Mouse (Mus musculus) left cerebral cortex, adult 8-10 months (tissue): ENCODE data around the gene Rnf19b. TPM values are rescaled to one million over a fixed set of nuclear protein-coding genes. Genes with fewer than 3 reads are reported as not detected.

Source experiments
- DNase-seq, 2 experiments: peaks; one replicate each; pipeline ENCODE4 v3.0.0; 2022; ENCODE audit warnings: low spot score in 2 of 2
- total RNA-seq, 4 experiments: library from RNA; stranded (reverse); gene quantifications; 2 replicates each; pipeline ENCODE4 v1.2.4; 2022

The Rnf19b gene
- total RNA-seq, 4 experiments from 2014 or later, result 50.2 to 60.3 (median 52.6) TPM

DNA sequence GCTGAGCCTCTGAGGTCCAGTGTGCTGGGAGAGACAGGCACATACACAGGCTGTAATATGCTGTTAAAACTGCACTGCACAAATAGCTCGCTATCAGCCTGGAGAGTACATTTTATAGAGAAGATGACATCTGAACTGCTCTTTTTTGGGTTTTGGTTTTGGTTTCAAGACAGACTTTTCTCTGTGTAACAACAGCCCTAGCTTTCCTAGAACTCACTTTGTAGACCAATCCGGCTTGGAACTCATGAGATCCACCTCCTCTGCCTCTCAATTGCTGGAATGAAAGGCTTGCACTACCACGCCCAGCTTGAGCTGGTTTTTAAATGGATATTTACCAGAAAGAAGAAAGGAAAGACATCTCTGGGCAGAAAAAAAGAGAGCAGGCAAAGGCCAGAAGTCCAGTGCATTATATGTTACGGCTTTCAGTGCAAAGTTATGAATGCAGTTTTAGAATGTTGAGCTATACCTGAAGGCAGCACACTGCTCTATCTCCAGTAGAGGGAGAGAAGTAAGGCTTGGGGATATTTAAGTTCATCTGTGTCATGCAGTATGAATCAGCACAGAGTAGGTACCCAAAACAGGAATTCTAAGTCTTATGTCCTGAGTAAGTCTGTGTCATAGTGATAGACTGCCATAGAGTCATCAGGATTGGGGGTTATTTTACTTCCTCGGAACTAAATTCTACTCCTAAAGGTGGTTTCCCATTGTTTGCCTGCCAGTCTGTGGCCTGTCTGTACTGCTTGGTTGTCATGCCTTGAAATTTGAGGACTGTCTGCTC lies 9.8 kb downstream of the Rnf19b start:
- DNase-seq, result no peak

DNA sequence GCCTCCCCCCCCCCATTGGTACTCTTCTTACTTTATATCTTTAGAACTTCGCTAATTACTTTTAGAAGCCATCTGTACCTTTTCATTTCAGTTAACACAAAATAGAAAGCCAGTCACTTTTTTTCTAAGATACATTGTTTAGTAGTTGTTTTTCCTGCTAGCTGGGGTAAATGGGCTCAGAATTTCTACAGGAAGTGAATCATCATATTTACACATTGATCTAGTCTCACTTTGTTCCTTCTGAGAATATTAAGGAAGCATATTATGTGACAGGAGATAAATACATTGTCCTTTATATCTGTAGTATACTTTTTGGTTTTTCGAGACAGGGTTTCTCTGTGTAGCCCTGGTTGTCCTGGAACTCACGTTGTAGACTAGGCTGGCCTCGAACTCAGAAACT lies 10.8 kb downstream of the Rnf19b start:
- DNase-seq, result no peak

GRCm38 (mm10) chr4:129079126-129079525 lies 21.1 kb downstream of the Rnf19b start:
- no peak for DNase-seq

DNA sequence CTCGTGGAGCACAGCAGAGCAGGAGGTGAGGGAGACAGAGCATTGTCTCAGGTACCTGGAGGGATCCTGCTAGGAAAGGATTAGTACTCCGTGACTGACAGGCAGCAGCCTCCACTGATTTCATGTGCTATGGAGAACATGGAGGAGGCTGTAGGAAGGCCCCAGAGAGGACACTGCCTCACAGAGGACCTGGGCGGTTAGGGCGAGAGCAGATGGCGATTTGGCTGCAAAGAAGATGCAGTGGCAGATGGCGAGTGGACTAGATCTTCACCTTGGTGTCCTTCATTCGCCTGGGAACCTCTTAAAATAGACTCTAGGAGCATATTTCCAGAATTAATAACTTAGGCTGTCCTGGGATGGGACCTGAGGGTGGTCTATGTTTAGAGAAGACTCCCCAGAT lies 23.0 kb downstream of the Rnf19b start:
- no peak for DNase-seq

DNA sequence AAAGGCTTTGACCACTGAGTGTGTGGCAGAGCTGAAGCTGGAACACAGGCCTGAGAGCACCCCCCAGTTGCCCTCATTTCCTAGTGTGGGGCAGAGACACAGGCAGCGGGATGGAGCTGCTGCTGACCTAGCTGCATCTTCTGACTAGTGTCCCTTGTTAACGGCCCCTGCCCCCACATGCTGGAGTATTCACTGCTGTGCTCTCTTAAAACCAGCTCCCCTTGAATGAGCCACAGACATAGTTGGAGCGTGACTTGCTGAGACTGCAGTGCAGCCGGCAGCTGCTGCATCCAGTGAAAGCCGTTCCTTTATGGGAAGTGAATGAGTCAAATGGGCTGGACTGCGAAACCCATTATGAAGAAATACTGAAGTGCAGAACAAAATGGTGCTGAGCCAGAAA lies 23.4 kb downstream of the Rnf19b start:
- peak in 1 of 2 experiments; percentile 36 for DNase-seq

DNA sequence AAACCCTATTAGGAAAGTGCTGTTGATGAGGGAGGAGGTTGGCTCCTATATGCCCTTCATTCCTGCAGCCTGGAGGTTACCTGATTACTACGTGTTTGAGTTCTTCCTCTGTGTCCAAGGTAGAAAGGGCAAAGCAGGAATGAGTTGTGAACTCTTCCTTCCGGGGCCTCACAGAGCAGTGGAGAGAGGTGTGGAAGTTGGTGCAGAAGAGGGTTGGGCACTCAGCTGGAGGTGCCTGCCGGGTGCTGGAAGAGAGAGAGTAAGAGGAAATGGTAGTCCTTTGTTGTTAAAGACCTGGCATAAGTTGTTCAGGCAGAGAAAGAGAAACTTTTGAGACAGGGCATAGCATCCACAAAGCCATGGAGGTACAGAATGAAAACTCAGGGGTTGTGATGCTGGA lies 23.9 kb downstream of the Rnf19b start:
- no peak for DNase-seq

DNA sequence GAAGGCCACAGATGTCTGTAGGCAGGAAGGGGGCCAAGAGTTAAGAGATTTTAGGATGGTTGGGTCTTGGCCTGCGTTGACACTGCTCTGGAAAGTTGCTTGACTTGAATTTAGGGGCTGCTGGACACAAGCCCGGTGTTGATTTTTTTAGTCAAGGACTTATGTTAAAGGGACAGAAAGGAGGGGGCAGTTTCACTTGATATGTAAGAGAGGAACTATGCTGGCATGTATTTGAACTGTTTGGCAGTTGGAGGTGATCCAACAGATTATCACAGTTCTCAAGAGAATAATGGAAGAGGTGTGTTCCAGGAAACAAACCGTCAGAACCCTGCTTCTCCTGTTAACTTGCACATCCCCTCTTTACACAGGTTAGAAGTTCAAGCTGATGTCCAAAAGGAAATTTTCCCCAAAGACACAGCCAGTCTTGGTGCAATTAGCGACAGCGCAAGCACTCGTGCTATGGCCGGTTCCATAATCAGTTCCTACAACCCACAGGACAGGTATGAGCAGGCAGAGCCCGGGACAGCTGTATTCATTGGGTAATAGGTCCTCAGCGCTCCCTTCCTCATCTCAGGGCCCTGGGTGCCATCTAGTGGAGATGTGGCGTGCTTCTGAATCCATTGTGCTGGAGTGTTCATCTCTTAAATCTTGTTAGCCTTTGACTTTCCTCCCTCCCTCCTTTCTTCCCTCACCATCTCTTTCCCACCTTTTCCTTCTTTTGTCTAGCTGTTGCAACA lies 24.5 kb downstream of the Rnf19b start:
- peak; percentile 33 to 41 for DNase-seq

GRCm38 (mm10) chr4:129084896-129085295 lies 26.8 kb downstream of the Rnf19b start:
- no peak for DNase-seq

DNA sequence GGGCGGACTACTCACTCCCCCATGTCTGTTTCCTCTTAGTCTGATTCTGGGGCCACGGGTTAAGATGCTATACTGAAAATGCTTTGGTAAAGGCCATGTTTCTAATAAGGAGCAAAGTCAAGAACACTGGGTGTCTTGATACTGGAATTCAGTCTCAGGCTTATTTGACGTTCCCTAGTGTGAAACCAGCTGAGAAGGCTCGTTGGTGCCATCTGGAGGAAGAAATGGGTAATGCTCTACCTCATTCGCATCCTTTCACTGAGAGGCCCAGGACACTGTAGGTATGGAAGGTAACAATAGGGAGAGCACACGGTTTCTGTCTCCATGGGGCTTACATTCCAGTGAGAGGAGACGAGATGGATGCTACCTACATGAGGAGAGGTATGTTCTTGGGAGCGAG lies 28.0 kb downstream of the Rnf19b start:
- DNase-seq, result peak in 1 of 2 experiments; percentile 59

DNA sequence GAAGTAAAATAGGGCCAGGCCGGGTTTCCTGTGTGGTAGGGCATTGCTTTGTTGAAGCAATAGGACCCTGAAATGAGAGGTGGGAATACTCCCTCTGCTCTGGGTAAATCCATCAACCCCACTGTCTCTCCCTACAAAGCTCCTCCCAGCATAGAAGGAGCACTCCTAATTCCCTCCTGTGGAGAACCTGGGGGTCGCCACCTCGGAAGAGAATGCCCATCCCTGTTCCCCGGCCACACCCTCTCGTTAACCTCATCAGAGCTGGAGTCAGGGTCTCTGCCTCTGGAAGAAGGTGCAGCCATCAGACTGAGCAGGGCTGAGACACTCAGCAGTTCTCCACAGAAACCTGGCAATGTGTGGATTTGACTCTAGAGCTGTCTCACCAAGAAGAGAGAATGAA lies 29.8 kb downstream of the Rnf19b start:
- no peak for DNase-seq

- DNase-seq, result no peak
Measured at GRCm38 (mm10) chr4:129095276-129095675, 37.2 kb downstream of the Rnf19b start.

DNA sequence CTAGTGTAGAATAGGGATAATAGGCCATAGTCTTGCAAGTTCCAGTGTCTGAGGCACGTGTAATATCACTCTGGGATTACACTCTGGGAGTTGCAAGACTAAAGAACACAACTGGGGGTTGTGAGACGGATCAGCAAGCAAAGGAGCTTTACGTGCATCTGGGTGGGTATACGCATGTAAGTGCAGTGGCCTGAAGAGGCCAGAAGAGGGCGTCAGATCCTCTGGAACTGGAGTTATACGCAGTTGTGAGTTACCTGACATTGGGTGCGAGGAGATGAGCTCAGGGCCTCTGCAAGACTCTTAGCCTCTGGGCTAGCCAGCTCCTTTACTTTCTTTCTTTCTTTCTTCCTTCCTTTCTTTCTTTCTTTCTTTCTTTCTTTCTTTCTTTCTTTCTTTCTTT lies 38.9 kb downstream of the Rnf19b start:
- no peak for DNase-seq

DNA sequence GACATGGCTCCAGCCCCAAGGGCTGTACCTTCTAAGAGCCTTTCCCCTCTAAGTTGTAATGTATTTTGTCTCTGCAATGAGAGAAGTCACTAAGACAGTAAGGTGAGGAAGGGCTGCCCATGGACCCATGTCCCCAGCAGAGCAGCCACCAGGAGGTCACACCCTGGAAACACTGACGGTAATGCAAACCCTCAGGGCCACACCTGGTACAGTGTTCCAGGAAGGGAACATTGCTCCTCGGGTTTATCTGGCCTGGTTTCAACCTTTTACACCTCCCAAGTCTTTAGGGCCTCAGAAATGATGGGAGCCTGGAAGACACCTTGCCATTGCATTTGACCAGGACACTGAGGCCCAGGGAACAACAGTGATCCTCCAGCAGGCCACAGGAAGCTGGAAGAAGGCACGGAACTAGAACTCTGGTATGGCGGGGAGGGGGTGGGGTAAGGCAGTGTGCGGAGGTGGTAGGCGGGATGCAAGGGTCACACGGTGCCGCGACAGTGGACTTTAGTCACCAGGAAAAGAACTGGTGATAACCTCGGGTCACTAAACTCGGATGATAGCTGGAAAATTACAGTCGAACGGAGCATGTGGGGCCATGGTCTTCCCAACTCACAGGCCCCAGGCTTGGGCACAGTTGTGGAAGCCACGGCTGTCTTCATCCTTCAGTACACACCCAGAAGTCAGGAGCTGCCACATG lies 44.2 kb downstream of the Rnf19b start:
- no peak for DNase-seq

GRCm38 (mm10) chr4:129105356-129105755 lies 47.3 kb downstream of the Rnf19b start, which contains the start of gene Tmem54:
Tmem54 (plus strand) TSS chr4:129105548.
- DNase-seq, result no peak

DNA sequence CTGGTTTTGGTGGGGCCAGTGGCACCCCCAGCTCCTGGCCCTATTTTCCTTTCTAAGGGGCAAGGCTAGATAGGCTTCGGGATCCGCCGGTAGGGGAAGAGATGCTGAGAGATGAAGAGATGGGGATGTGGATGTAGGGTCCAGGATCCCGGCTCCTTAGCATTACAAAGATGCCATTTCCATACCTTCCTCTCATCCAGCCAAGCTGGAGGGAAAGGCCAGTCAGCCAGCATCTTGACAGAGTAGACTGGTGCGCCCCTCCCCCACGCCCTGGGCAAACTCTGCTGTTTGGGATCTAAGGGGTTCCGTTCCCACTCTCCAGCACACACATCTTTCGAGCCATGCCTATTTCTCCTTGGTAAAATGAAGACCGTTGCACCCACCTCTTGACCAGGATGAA lies 48.0 kb downstream of the Rnf19b start:
- DNase-seq, result no peak

DNA sequence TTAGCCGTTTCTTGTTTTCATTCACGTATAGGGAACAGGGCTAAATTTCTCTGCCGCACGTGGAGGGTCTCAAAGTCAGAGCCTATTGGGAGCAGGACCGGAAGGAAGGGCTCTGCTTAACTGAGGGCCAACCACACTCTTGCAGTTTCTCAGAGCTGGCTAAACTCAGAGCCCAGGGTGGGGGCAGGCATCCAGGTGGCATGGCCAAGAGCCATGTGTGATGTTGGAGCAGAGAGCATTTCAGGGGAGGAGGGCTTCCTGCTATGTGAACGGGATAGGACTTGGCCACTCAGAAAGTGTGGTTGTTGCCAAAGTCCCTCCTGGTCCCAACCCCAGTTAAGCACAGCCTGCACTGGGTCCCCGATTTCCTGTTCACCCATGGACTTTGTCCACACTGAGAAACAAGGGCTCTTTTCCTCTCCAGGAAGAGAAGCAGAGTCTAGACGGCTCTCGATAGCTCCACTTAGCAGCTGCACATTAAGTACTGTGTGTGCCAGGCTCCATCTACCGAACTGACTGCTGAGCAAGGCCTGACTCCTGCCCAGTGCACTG lies 49.4 kb downstream of the Rnf19b start:
- no peak for DNase-seq

DNA sequence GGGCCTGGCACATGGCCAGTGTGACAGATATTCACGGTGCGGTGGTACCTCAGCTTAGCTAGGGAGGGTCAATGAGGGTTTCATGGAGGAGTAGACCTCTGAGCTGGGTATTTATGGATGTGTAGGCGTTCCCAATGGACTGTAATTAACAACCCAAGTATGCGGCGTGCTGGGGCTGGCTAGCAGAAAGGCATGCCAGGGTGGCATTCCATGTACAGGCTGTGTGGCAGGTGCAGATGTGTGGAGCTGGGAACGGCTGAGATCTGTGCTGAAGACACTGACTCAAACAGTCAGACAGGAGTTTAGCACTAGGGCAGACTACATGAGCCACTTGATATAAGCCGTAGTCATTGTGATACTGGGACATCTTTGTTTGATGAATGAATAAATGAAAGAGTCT lies 50.6 kb downstream of the Rnf19b start:
- no peak for DNase-seq

DNA sequence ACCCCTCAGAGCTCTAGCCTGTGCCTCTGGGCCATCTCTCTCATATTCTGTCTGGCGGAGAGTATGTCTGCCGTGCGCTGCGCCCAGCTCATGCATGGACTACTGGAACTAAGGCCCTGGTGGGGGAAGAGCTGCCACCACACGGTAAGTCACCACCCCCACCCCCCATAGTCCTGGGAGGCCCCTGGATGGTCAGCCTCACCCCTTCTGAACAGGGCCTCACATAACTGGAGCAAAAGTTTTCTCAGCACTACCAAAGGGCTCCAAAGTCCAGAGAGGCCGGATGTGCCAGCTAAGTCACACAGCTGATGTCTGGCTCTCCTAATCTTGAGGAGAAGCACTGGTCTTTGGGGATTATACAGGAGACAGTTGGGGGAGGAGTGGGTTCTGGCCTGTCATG lies 52.7 kb downstream of the Rnf19b start:
- DNase-seq, result no peak

DNA sequence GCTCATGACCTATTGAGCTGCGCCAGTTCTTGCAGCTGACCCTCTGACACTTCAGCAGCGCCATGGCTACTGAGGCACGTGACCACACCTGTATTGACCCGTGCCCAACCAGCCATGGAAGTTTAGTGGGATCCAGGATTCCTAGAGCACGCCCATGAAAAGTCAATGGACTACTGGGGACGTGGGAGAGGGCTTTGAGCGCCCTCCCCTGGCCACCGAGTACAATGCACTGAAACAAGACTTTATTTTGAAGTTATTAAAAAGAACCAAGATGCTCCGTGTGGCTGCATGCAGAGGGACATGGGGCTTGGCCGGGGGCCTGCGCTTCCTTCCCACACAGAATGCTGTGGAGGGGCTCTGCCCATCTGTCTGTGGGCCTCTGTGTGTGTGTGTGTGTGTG lies 53.3 kb downstream of the Rnf19b start:
- DNase-seq, result no peak

DNA sequence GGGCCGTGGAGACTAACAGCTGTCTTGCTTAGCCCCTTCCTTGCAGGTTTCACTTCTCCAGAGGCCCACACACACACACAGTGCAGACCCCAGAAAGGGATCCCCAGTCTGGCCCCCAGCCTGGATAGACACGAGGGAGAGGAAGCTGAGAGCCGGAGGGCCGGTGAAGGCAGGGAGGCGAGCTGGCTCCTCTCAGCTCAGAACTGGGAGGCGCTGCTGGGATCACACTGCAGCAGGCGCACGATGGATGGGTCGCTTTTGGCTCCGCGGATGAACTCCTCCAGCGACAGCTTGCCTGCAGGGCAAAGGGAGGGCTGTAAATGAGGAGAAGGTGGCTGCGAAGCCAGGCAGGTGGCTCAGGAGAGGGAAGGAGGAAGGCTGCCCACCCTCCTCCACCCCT lies 54.2 kb downstream of the Rnf19b start:
- DNase-seq, result no peak

DNA sequence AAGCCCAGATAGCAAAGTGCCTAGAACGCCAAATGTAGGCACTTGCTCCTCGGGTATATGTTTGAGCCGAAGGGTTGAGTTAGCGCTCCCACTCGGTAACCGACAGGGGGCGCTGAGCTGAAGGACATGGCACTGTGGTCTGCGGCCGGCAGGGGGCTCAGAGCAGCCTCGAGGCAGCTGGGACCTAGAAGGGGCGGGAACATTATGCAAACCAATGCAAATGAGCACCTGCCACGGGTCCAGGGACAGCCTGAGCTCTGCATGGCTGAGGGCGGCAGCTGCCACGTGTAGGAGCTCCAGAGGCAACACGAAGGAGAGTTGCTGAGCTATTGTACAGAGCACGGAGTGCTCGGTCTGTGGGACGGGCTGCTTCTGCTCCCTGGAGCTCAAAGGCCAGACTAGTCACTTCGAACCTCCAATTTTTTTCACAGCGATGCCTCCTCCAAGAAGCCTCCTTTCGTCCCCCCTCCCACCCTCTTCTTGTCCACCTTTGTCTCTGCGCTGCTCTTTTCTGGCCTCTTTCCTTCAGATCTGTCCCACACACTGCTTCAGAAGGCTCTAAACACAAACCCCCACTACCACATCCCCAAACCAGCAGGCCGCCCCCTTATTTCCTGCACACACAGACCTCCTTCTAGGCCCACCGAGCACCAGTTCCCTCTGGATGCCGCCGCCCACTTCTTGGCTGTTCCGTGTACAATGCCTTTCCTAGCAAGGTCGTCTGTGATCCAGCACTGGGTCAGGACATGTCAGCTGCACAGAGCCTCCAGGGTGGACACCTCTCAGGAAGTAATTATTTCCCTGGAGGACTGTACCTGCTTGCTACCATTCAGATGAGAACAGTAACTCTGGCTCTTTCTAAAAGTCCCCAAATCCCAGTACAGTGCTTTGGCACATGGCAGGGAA lies 55.3 kb downstream of the Rnf19b start:
- DNase-seq, result peak in 1 of 2 experiments; percentile 92
